Mouse (Mus musculus) liver, embryonic 15.5 days (tissue): ENCODE measurements around the gene Nrxn3. TPM values are rescaled to one million over a fixed set of nuclear protein-coding genes. Genes with fewer than 3 reads are reported as not detected.

Experiments
- ATAC-seq: fragments of 200-750 bp; cut with Nextera tagmentation; 2 replicates; pipeline ENCODE4 v1.8.0; 2017; ENCODE audit warnings: moderate number of reproducible peaks, mild to moderate bottlenecking, moderate library complexity; ENCODE audit not compliant: insufficient read depth
- H3K27ac ChIP-seq: fragments of 300-500 bp; sonication (generic); replicated peaks from 2 replicates; pipeline ENCODE4 v1.5.1; 2015; ENCODE audit warnings: mild to moderate bottlenecking, inconsistent platforms
- H3K27me3 ChIP-seq: fragments of 300-500 bp; sonication (generic); 2 replicates; pipeline ENCODE4 v1.6.1; 2015; ENCODE audit warnings: mild to moderate bottlenecking, inconsistent platforms
- H3K36me3 ChIP-seq: fragments of 300-500 bp; sonication (generic); replicated peaks from 2 replicates; pipeline ENCODE4 v1.6.1; 2015; ENCODE audit warnings: moderate library complexity, mild to moderate bottlenecking, inconsistent platforms
- H3K4me1 ChIP-seq: fragments of 300-500 bp; sonication (generic); replicated peaks from 2 replicates; pipeline ENCODE4 v1.6.1; 2015; ENCODE audit warnings: inconsistent platforms
- H3K4me2 ChIP-seq: fragments of 300-500 bp; sonication (generic); 2 replicates; pipeline ENCODE4 v1.6.1; 2015; ENCODE audit warnings: moderate library complexity, mild to moderate bottlenecking, inconsistent platforms
- H3K4me3 ChIP-seq: fragments of 300-500 bp; sonication (generic); replicated peaks from 2 replicates; pipeline ENCODE4 v1.5.1; 2015; ENCODE audit warnings: mild to moderate bottlenecking, inconsistent platforms
- H3K9ac ChIP-seq: fragments of 300-500 bp; sonication (generic); 2 replicates; pipeline ENCODE4 v1.6.1; 2015; ENCODE audit warnings: moderate library complexity, mild to moderate bottlenecking, inconsistent platforms
- H3K9me3 ChIP-seq: fragments of 300-500 bp; sonication (generic); replicated peaks from 2 replicates; pipeline ENCODE4 v1.6.1; 2016; ENCODE audit warnings: inconsistent platforms
- WGBS: fragments of 180-500 bp; shearing (Covaris S2); methylation state at CpG from one replicate; pipeline ENCODE4 v1.1.7; 2015; ENCODE audit warnings: mixed read lengths; ENCODE audit not compliant: insufficient replicate concordance; 5-methylcytosine and 5-hydroxymethylcytosine counted together
- polyA plus RNA-seq: library from polyadenylated mRNA; unstranded; fragments of >200 nt; fragmentation: Nextera tagmentation; extraction: Ambion mirVana; gene quantifications from 2 replicates; pipeline ENCODE4 v1.2.1, GENCODE M21; 2015

Gene Nrxn3
- polyA plus RNA-seq, 1 experiment from 2014 or later = 0.38 TPM

DNA sequence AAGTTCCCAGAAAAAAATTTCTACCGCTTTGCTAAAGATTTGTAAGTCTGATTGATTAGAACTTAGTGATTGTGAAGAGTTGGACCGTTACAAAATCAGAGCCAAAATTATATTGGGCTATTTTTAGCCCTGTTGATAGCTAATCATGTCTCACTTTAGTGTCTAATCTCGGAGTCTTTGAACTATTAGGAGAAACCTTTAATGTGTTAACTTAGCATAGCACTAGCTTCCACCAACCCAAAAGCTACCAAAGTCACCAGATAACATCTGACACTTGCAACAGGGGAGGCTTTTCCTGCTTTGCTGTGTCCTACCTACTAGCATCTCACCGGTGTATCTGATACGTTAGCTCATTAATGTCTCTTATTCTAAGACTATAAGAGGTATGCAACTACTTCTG, 1333.6 kb downstream of the Nrxn3 start:
- no peaks in the 10 kb centered on the region for H3K9me3 ChIP-seq
- H3K4me2 ChIP-seq = no peak overlapping the region
- no peaks in the 10 kb centered on the region for H3K36me3 ChIP-seq
- no peaks in the 10 kb centered on the region for H3K4me1 ChIP-seq
- 60% methylated on average over 5 of the region's 5 CpGs for WGBS
- H3K4me3 ChIP-seq = no peak overlapping the region
- H3K27ac ChIP-seq = no peak overlapping the region
- H3K27me3 ChIP-seq = no peaks in the 10 kb centered on the region
- no peak overlapping the region for H3K9ac ChIP-seq
- ATAC-seq = no peak

DNA sequence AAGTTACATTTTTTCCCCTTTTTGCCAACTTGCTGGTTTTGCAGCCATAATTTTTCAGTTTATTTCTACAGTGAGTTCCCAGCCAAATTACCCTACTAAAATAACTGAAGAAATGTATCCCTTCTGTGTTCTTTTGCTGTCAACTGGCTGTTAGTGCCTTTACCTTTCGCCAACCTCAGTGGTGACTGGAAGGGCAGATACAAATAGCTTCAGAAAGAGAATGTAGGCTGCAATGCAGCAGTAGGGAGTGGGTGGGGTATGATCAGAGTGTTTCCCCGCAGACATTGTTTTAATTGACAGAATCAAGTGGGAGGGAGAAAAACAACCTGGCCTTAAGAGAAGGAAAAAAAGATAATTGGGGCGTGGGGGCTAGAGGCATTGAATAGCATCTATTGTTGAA, 1337.1 kb downstream of the Nrxn3 start:
- 43% methylated on average over 3 of the region's 3 CpGs for WGBS
- H3K4me2 ChIP-seq = no peak overlapping the region
- no peaks in the 10 kb centered on the region for H3K4me1 ChIP-seq
- no peaks in the 10 kb centered on the region for H3K27me3 ChIP-seq
- no peak overlapping the region for H3K27ac ChIP-seq
- ATAC-seq = no peak
- no peaks in the 10 kb centered on the region for H3K9me3 ChIP-seq
- H3K36me3 ChIP-seq = no peaks in the 10 kb centered on the region
- H3K4me3 ChIP-seq = no peak overlapping the region
- no peak overlapping the region for H3K9ac ChIP-seq

DNA sequence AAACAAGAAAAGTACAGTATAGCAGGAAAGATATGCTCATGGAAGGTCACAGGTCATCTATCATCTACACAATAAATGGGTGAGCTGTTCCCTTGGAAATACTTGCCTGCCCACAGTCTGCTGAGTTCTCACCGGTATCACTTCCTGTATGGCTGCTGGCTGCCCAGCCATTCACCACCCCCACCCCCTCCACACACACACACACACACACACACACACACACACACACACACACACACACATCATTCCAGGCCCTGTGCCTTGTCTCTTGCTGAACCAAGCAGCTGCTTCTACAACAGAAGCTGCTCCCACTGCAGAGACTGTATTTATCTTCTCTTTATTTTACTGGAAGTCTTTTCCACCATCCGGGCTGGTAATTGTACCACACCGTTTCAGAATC, 1338.6 kb downstream of the Nrxn3 start:
- no peak overlapping the region for H3K27ac ChIP-seq

DNA sequence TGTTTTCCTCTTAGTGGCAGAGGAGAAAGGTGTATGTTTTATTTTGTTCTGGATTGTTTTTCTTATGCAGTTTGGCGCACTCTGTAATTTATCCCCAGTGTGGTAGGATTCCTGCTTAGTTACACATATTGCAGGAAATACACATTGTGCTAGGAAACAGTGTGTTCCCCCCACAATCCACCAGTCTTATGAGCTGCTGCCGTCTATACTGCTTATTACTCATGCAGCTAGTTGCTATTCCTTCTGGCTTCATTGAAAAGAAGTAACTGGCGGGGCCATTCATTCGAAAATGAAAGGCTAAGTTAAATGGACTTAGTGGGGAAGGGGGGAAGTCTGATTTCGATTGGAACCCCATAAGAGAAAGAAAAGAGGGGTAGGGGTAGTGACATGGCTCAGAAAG, 1339.5 kb downstream of the Nrxn3 start:
- no peak for ATAC-seq
- no peak overlapping the region for H3K4me3 ChIP-seq
- H3K9me3 ChIP-seq = no peaks in the 10 kb centered on the region
- WGBS = 57% methylated on average over 5 of the region's 5 CpGs
- H3K4me1 ChIP-seq = no peaks in the 10 kb centered on the region
- H3K9ac ChIP-seq = no peak overlapping the region
- no peak overlapping the region for H3K27ac ChIP-seq
- H3K36me3 ChIP-seq = no peaks in the 10 kb centered on the region
- no peak overlapping the region for H3K4me2 ChIP-seq
- no peaks in the 10 kb centered on the region for H3K27me3 ChIP-seq

More for the DNA sequence above, 1338.6 kb downstream of the Nrxn3 start:
- Histone ChIP-seq H3K4me1 (no peaks in the 10 kb centered on the region), H3K4me2 (no peak overlapping the region), H3K36me3 (no peaks in the 10 kb centered on the region), H3K9me3 (no peaks in the 10 kb centered on the region), H3K9ac (no peak overlapping the region), H3K27me3 (no peaks in the 10 kb centered on the region), H3K4me3 (no peak overlapping the region)
- 35% methylated on average over 3 of the region's 3 CpGs for WGBS
- no peak for ATAC-seq

DNA sequence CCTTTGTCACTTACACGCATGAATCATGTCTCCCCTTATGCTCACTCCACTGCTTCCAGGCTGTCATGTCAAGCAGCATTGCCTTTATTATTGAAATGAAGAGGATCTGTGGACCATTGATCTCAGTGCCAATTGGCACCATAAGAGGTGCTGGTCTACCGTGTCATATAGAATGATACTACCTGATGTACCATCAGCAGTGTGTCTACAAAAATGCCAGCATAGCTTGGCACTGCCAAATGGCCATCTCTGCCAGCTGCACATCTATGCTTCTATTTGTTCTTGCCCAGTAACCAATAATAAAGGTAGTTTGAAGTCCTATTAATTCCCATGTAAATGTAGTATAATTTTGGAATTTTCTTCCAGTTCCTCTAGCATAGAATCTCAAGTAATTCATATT, 1340.8 kb downstream of the Nrxn3 start:
- Histone ChIP-seq H3K4me1 (no peaks in the 10 kb centered on the region), H3K4me3 (no peak overlapping the region), H3K27me3 (no peaks in the 10 kb centered on the region), H3K9ac (no peak overlapping the region), H3K27ac (no peak overlapping the region), H3K36me3 (no peaks in the 10 kb centered on the region), H3K9me3 (no peaks in the 10 kb centered on the region), H3K4me2 (no peak overlapping the region)
- WGBS = 70% methylated on average over 2 of the region's 2 CpGs
- ATAC-seq = no peak

DNA sequence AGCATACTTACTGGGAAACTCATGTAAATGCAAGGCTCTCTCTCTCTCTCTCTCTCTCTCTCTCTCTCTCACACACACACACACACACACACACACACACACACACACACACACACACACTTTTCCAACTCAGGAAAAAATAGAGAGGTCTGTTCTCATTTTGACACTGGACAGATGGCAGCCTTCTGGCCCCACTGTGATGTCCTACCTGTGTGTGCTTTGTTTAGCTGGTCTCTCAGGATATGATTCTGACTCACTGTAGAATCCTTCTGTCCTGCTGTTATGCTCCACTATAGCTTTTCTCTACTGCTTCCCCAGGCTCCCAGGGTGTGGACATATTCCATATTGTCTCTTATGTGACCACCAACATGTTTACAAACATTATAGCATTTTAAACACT, 1363.2 kb downstream of the Nrxn3 start:
- H3K9ac ChIP-seq = no peak overlapping the region
- no peaks in the 10 kb centered on the region for H3K9me3 ChIP-seq
- ATAC-seq = no peak
- H3K36me3 ChIP-seq = no peaks in the 10 kb centered on the region
- H3K4me1 ChIP-seq = no peaks in the 10 kb centered on the region
- no peak overlapping the region for H3K4me2 ChIP-seq
- no peak overlapping the region for H3K27ac ChIP-seq
- H3K4me3 ChIP-seq = no peak overlapping the region
- H3K27me3 ChIP-seq = no peaks in the 10 kb centered on the region

DNA sequence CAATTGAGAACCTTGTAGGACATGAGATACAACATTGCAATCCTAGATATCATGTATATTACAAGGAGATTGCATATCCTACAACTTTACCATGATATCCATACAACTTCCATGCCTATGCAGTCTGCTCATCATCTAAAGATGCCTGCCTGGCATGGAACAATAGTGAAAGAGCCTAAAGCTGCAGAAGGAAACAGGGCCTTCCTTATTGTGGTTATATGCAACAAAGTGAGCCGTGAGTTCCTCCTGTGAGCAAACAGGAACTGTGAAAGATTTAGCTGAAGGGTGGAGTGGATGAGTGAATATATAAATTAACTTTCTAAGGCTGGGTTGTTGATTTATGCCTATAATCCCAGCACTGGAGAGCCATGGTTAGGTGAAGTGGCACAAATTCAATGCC, 1373.1 kb downstream of the Nrxn3 start:
- H3K9ac ChIP-seq = no peak overlapping the region
- 26% methylated on average over 1 of the region's 1 CpGs for WGBS
- no peak for ATAC-seq

DNA sequence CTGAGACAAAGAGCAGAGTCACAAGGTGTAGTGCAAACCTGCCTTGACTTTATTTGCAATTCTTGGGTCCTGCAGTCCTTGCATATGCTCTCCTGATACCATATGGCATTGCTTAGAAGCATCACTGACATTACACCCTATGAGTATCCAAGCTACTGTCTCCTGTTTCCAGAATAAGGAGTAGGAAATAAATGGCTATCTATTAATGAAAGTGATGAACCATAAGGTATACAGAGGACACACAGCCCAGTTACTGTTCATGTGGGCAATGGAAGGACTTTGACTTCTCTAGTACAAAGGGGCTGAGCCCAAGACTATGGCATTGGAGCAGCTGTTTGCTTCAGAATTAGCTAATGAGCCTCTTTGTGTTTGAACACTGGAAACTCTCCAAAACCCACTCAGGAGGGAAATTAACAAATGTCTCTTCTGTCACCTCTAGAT, 1390.7 kb downstream of the Nrxn3 start:
- Histone ChIP-seq H3K4me3 (no peak overlapping the region), H3K4me1 (no peaks in the 10 kb centered on the region), H3K36me3 (no peaks in the 10 kb centered on the region), H3K4me2 (no peak overlapping the region), H3K27ac (no peak overlapping the region), H3K9ac (no peak overlapping the region), H3K27me3 (no peaks in the 10 kb centered on the region), H3K9me3 (no peaks in the 10 kb centered on the region)
- ATAC-seq = no peak

More for the DNA sequence above, 1373.1 kb downstream of the Nrxn3 start:
- Histone ChIP-seq H3K4me3 (no peak overlapping the region), H3K9me3 (no peaks in the 10 kb centered on the region), H3K36me3 (no peaks in the 10 kb centered on the region), H3K27ac (no peak overlapping the region), H3K4me2 (no peak overlapping the region), H3K27me3 (no peaks in the 10 kb centered on the region), H3K4me1 (no peaks in the 10 kb centered on the region)

DNA sequence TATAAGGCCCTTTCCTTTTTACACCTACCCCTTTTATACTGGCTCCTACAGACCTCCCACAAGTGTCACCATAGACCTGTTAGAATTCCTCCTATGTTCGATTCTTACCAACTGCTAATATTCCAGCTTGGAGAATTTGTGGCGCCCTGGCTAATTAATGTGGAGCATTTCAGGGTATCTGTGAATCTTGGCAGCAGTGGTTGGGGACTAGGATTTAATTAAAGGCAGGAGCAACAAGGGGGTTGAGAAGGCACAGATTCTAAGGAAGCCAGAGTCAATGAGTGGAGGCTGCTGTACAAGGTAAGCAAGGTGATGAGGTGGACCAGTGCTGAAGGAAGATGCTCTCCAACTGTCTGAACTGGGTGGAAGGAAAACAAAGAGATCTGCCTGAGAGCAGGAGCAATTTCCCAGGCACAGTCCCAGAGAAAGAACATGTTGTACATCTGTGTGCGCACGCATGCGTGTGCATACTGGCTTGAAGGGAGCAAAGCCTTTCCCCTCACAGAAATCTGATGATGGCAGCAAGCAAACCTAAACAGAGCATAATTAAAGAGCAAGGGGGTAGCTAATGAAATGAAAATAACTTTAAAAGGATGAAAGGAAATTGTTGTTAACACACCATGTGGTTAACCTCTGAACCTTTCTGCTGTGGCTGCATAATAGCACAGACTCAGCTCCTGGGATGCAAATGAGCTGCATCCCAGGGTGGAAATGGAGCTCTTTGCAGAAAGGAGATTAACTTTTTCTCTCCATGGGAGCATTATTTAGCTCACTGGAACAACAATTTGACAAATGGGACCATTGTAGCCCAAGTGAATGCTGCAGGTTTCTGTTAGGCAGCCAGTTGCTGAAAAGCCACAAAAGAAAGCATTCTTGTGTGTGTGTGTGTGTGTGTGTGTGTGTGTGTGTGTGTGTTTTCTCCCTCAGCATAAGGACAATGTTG, 1409.5 kb downstream of the Nrxn3 start:
- no peaks in the 10 kb centered on the region for H3K27me3 ChIP-seq
- no peak overlapping the region for H3K9ac ChIP-seq
- 65% methylated on average over 5 of the region's 5 CpGs for WGBS
- H3K27ac ChIP-seq = no peak overlapping the region
- H3K36me3 ChIP-seq = no peaks in the 10 kb centered on the region
- no peak for ATAC-seq
- H3K4me2 ChIP-seq = no peak overlapping the region
- H3K4me3 ChIP-seq = no peak overlapping the region
- H3K4me1 ChIP-seq = no peaks in the 10 kb centered on the region
- no peaks in the 10 kb centered on the region for H3K9me3 ChIP-seq

DNA sequence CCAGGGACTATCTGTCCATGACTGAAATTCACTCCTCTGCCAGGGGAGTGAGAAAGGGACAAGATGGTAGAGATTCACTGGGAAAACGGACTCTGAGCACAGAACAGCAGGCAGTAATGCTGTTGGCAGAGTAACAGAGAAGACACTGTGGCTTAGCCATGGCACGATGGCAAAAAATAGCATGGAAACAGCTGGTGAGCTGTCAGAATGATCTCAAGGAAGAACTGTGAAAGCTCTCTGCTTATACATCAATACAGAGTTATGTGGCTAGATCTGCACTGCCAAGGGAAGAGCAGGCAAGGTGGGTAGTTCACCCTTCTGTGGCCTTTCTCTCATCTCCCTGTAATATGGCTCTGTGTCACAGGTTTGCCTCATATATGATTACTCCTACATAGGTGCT, 1419.3 kb downstream of the Nrxn3 start:
- no peak overlapping the region for H3K27ac ChIP-seq
- no peaks in the 10 kb centered on the region for H3K36me3 ChIP-seq
- no peak overlapping the region for H3K9ac ChIP-seq
- no peaks in the 10 kb centered on the region for H3K27me3 ChIP-seq
- H3K9me3 ChIP-seq = no peaks in the 10 kb centered on the region
- no peaks in the 10 kb centered on the region for H3K4me1 ChIP-seq
- H3K4me2 ChIP-seq = no peak overlapping the region
- H3K4me3 ChIP-seq = no peak overlapping the region
- no peak for ATAC-seq
- 49% methylated on average over 2 of the region's 2 CpGs for WGBS

DNA sequence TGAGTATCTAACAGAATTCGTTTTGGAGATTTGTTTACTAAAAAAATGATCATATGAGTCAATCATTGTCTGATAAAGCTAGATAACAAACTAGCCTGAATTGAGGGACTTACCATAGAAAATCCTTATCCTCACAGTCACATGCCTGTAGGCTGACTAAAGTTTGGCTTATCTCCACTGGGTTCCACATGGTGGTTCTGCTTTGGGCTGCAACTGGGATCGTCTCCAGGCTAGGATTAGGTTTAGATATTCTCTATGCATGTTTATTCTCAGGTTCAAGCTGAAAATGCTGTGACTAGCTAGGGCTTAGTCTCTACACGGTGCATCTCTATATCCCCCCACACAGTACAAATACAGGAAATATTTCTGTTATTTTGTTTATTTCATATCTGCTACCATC, 1421.6 kb downstream of the Nrxn3 start:
- no peaks in the 10 kb centered on the region for H3K36me3 ChIP-seq
- no peak overlapping the region for H3K4me2 ChIP-seq
- H3K4me1 ChIP-seq = no peaks in the 10 kb centered on the region
- H3K4me3 ChIP-seq = no peak overlapping the region
- H3K9ac ChIP-seq = no peak overlapping the region
- ATAC-seq = no peak
- no peak overlapping the region for H3K27ac ChIP-seq
- no peaks in the 10 kb centered on the region for H3K27me3 ChIP-seq
- H3K9me3 ChIP-seq = no peaks in the 10 kb centered on the region
- 57% methylated on average over 3 of the region's 3 CpGs for WGBS
